ENCODE assay signal across 28 mouse cellular contexts in genomic region chr5:20606497-20606896, GRCm38 (mm10).
"Had no signal": no experiment of that assay in that cellular context is flagged by ENCODE, and none has a peak within 500 bp of the region (broad histone marks: within the 10 kb centered on the region; RNA-seq: fewer than 3 reads in every experiment).

No protein-coding gene starts in this region.

- H3K27ac ChIP-seq: embryonic facial prominence, embryonic 10.5 days; embryonic facial prominence, embryonic 12.5 days; embryonic facial prominence, embryonic 13.5 days; embryonic facial prominence, embryonic 15.5 days; forebrain, embryonic 10.5 days; forebrain, embryonic 12.5 days; forebrain, embryonic 13.5 days; forebrain, embryonic 15.5 days; gastrocnemius, adult 2 months had no signal

- H3K4me1 ChIP-seq: embryonic facial prominence, embryonic 15.5 days; forebrain, embryonic 15.5 days had no signal

- H3K9ac ChIP-seq: embryonic facial prominence, embryonic 12.5 days; embryonic facial prominence, embryonic 13.5 days; embryonic facial prominence, embryonic 15.5 days; forebrain, embryonic 12.5 days; forebrain, embryonic 13.5 days; forebrain, embryonic 15.5 days; forebrain, postnatal 0 days had no signal

- H3K4me3 ChIP-seq: embryonic facial prominence, embryonic 10.5 days; embryonic facial prominence, embryonic 12.5 days; embryonic facial prominence, embryonic 13.5 days; embryonic facial prominence, embryonic 15.5 days; erythroblast, embryonic 14.5 days; forebrain, embryonic 10.5 days; forebrain, embryonic 12.5 days; forebrain, embryonic 13.5 days; forebrain, embryonic 15.5 days; gastrocnemius, adult 2 months had no signal

- ATAC-seq: forebrain, embryonic 13.5 days; forebrain, embryonic 14.5 days; forebrain, embryonic 15.5 days; forebrain, embryonic 16.5 days; forebrain, postnatal 0 days had no signal

- H3K27me3 ChIP-seq: embryonic facial prominence, embryonic 12.5 days; embryonic facial prominence, embryonic 13.5 days; embryonic facial prominence, embryonic 15.5 days; forebrain, embryonic 12.5 days; forebrain, embryonic 13.5 days; forebrain, embryonic 15.5 days had no signal

- H3K36me3 ChIP-seq: embryonic facial prominence, embryonic 10.5 days; embryonic facial prominence, embryonic 12.5 days; embryonic facial prominence, embryonic 13.5 days; embryonic facial prominence, embryonic 15.5 days; forebrain, embryonic 10.5 days had no signal

- H3K9me3 ChIP-seq: embryonic facial prominence, embryonic 10.5 days; embryonic facial prominence, embryonic 12.5 days; embryonic facial prominence, embryonic 13.5 days; embryonic facial prominence, embryonic 15.5 days; forebrain, embryonic 10.5 days; forebrain, embryonic 12.5 days; forebrain, embryonic 13.5 days; forebrain, embryonic 15.5 days had no signal

- H3K4me2 ChIP-seq: embryonic facial prominence, embryonic 12.5 days; embryonic facial prominence, embryonic 13.5 days; embryonic facial prominence, embryonic 15.5 days; forebrain, embryonic 12.5 days; forebrain, embryonic 13.5 days; forebrain, embryonic 15.5 days had no signal

- DNase-seq: cerebellum, adult 18-20 months; cerebellum, adult 2 months; cerebellum, adult 8-10 months; cerebellum, adult 9-10 months; cerebellum, adult 9-11 months; cerebellum, postnatal 10 days; cerebellum, postnatal 14 days; cerebellum, postnatal 25 days; cerebellum, postnatal 36 days; embryo, embryonic 11 days; forebrain, postnatal 0 days; gastrocnemius, adult 2 months; gastrocnemius, postnatal 10 days; gastrocnemius, postnatal 14 days; gastrocnemius, postnatal 25 days; gastrocnemius, postnatal 36 days; heart, adult 18-20 months had no signal
